Mouse (Mus musculus): ENCODE results near the gene Ivl. TPM values are rescaled to one million over a fixed set of nuclear protein-coding genes. Genes with fewer than 3 reads are reported as not detected.

Ivl gene
- polyA plus RNA-seq, 1 experiment from 2014 or later, result 0.14 TPM

DNA sequence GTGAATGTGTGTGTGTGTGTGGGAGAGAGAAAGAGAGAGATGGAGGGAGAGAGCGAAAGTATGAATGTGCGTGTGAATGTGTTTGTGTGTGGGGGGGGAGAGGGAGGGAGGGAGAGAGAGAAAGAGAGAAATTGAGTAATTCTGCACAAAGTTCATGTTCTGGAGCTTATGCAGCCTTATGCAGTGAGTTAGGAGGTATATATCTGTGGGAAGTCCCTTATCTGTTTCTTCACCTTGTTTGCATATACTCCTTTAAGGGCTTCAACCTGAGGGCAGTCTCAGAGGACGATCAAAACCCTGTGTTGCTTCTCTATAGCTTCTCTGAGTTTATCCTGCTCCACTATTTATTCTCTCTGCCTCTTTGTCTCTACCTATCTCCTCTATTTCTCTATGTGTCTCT, 13.7 kb upstream of the Ivl start:
- H3K27me3 ChIP-seq (ENCODE audit: control insufficient read depth, insufficient read depth, low read length), result no peaks in the 10 kb centered on the region

DNA sequence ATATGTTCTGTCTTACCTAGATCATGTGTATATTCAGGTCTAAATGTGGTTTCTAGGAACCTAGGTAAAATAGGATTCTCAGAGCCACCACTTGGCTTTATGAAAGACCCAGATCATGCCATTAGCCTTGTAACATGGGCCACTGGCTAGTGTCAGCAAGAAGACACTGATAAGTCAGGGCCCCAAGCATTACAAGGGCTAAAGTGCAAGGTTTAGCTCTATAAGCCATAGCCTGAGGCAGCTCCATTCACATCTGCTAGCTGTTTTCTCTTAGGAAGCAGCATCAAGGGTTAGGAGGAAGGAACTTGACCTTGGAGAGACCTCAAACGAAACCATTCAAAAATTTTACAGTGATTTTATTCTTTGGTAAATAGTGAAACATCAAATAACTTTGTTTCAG, 11.5 kb upstream of the Ivl start:
- H3K9ac ChIP-seq (ENCODE audit: low read length), result no peak overlapping the region
- no peaks in the 10 kb centered on the region for H3K4me1 ChIP-seq (ENCODE audit: control insufficient read depth, insufficient read depth, low read length)
- no peaks in the 10 kb centered on the region for H3K36me3 ChIP-seq (ENCODE audit: control insufficient read depth, insufficient read depth)
- 49% methylated on average over 1 of the region's 1 CpGs for WGBS
- H3K27ac ChIP-seq (ENCODE audit: low read length), result no peak overlapping the region
- no peaks in the 10 kb centered on the region for H3K27me3 ChIP-seq (ENCODE audit: control insufficient read depth, insufficient read depth, low read length)
- H3K4me2 ChIP-seq (ENCODE audit: low read depth, low read length), result no peak overlapping the region
- H3K4me3 ChIP-seq (ENCODE audit: low read length), result no peak overlapping the region
- ATAC-seq (replicated peaks; ENCODE audit: extremely low read depth, insufficient read depth, low FRiP score), result no peak
- H3K9me3 ChIP-seq (replicated peaks; ENCODE audit: control insufficient read depth, low read length), result no peaks in the 10 kb centered on the region

More for the DNA sequence above, 13.7 kb upstream of the Ivl start:
- Histone ChIP-seq H3K9ac (ENCODE audit: low read length) (no peak overlapping the region), H3K4me3 (ENCODE audit: low read length) (no peak overlapping the region), H3K36me3 (ENCODE audit: control insufficient read depth, insufficient read depth) (no peaks in the 10 kb centered on the region), H3K4me1 (ENCODE audit: control insufficient read depth, insufficient read depth, low read length) (no peaks in the 10 kb centered on the region), H3K27ac (ENCODE audit: low read length) (no peak overlapping the region), H3K9me3 (replicated peaks; ENCODE audit: control insufficient read depth, low read length) (no peaks in the 10 kb centered on the region), H3K4me2 (ENCODE audit: low read depth, low read length) (no peak overlapping the region)
- 77% methylated on average over 3 of the region's 3 CpGs for WGBS
- ATAC-seq (replicated peaks; ENCODE audit: extremely low read depth, insufficient read depth, low FRiP score), result no peak

DNA sequence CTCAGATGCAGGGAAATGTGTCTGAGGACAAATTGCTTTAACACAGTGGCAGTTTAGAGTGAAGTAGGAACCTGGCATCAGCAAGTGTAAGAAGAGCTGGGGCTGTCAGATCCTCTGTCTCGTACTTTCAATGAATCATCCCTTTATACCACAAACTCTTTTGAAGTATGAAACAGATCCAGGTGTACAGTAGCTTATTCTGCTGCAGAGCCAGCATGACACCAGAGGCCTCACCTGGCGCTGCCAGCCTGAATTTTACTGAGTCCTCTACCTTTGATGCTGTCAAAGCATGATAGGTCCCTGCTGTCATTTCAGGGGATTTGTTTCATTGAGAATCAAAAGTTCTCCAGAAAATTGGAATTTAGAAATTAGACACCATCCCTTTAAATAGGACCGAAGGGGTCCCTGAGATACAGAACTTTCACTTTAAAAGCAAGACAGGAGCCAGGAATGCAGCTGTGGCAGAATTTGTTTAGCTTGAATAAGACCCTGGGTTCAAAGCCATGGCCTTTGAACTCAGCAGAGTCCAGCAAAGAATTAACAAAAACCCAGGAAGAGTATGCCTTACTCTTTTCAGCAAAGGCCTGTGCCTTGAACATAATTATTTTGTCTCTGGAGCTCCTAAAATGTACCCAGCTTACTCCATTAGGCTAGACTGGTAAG, 9.8 kb upstream of the Ivl start:
- no peak overlapping the region for H3K27ac ChIP-seq (ENCODE audit: low read length)
- H3K4me1 ChIP-seq (ENCODE audit: control insufficient read depth, insufficient read depth, low read length), result no peaks in the 10 kb centered on the region
- no peak overlapping the region for H3K4me3 ChIP-seq (ENCODE audit: low read length)
- H3K36me3 ChIP-seq (ENCODE audit: control insufficient read depth, insufficient read depth), result no peaks in the 10 kb centered on the region
- no peak for ATAC-seq (replicated peaks; ENCODE audit: extremely low read depth, insufficient read depth, low FRiP score)
- no peak overlapping the region for H3K4me2 ChIP-seq (ENCODE audit: low read depth, low read length)
- H3K9me3 ChIP-seq (replicated peaks; ENCODE audit: control insufficient read depth, low read length), result no peaks in the 10 kb centered on the region
- no peaks in the 10 kb centered on the region for H3K27me3 ChIP-seq (ENCODE audit: control insufficient read depth, insufficient read depth, low read length)
- no peak overlapping the region for H3K9ac ChIP-seq (ENCODE audit: low read length)
- WGBS, result 72% methylated on average over 3 of the region's 3 CpGs

DNA sequence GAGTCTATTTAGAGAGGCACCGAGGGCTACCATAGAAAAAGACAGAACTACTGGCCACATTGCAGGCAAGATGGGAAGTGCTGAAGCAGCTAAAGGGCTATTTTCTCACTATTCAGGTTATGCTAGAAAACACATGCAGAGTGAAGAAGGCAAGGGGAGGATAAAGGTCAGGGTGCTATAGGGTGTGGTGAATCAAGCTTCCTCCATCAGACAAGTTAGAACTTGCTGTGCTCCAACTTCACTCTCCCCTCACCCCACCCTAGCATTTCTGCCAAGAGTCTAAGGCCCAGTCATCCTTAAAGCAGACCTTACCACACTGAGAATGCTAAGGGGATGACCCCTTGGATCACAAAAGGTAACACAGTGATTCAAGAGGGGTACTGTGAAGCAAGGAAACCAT, 6.0 kb upstream of the Ivl start:
- H3K36me3 ChIP-seq (ENCODE audit: control insufficient read depth, insufficient read depth), result no peaks in the 10 kb centered on the region
- no peak overlapping the region for H3K4me3 ChIP-seq (ENCODE audit: low read length)
- no peak overlapping the region for H3K4me2 ChIP-seq (ENCODE audit: low read depth, low read length)
- ATAC-seq (replicated peaks; ENCODE audit: extremely low read depth, insufficient read depth, low FRiP score), result no peak
- 82% methylated on average over 1 of the region's 1 CpGs for WGBS
- no peaks in the 10 kb centered on the region for H3K27me3 ChIP-seq (ENCODE audit: control insufficient read depth, insufficient read depth, low read length)
- H3K9ac ChIP-seq (ENCODE audit: low read length), result no peak overlapping the region
- no peak overlapping the region for H3K27ac ChIP-seq (ENCODE audit: low read length)
- no peaks in the 10 kb centered on the region for H3K4me1 ChIP-seq (ENCODE audit: control insufficient read depth, insufficient read depth, low read length)
- H3K9me3 ChIP-seq (replicated peaks; ENCODE audit: control insufficient read depth, low read length), result no peaks in the 10 kb centered on the region

DNA sequence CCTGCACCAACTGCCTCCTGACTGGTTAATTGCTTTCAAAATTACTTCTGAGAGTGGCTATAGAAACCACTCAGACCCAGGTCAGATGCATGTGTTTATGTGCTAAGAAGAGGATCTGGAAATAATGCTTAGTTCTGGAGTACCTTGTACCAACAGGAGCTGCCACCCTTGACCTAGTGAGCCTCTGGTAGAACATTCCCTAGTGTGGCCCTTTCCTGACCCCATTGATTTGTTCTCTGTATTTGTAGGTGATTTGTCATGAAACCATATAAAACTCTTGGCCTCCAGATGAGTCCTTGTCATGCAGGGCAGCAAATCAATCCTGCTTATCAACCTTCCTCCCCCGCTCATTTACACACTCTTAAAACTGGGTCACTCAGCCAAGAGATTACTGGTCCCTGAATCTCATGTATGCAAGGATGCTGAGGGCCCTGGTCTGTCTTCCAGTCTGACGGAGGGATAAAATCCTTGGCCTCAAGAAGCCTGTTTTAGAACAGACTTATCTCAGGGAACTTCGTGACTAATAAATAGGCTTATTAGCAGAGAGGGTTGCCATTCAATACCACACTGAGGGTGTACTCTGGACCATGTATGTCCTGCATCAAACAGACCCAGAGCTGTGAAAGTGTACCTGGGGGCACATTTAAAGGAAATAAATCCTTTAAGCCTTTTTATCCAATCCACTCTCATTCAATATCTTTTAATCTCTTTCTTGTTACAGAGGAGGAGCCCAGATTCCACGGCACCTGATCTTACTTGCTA, 5.3 kb upstream of the Ivl start:
- Histone ChIP-seq H3K4me1 (ENCODE audit: control insufficient read depth, insufficient read depth, low read length) (no peaks in the 10 kb centered on the region), H3K4me2 (ENCODE audit: low read depth, low read length) (no peak overlapping the region), H3K9ac (ENCODE audit: low read length) (no peak overlapping the region), H3K9me3 (replicated peaks; ENCODE audit: control insufficient read depth, low read length) (no peaks in the 10 kb centered on the region), H3K27ac (ENCODE audit: low read length) (no peak overlapping the region), H3K36me3 (ENCODE audit: control insufficient read depth, insufficient read depth) (no peaks in the 10 kb centered on the region), H3K4me3 (ENCODE audit: low read length) (no peak overlapping the region), H3K27me3 (ENCODE audit: control insufficient read depth, insufficient read depth, low read length) (no peaks in the 10 kb centered on the region)
- ATAC-seq (replicated peaks; ENCODE audit: extremely low read depth, insufficient read depth, low FRiP score), result no peak
- WGBS, result 58% methylated on average over 4 of the region's 4 CpGs

DNA sequence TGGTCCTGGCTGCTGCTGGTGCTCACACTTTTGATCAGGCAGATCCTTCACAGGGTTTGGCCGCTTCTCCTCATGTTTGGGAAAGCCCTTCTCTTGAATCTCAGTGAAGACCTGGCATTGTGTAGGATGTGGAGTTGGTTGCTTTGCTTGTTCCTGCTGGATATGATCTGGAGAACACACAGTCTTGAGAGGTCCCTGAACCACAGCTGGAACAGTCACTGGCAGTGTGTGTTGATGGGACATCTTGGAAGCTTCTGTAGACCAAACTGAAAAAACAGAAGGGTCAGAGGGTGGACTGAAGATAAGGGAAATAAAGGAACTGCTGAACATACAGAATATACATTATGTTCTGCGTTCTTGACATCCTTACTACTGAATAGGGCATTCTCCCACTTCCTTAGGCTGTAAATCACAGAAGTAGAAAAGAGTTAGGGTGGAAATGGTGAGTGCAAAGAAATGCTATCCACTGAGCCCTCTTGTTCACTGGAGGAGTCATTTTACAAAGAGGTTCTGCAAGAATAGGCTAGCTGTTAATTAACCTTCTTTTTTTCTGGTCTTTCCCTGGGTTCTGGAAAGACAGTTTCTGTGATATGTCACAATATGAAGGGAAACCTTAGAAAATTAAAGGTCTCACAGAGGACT, 900 bp downstream of the Ivl start:
- ATAC-seq (replicated peaks; ENCODE audit: extremely low read depth, insufficient read depth, low FRiP score), result no peak

DNA sequence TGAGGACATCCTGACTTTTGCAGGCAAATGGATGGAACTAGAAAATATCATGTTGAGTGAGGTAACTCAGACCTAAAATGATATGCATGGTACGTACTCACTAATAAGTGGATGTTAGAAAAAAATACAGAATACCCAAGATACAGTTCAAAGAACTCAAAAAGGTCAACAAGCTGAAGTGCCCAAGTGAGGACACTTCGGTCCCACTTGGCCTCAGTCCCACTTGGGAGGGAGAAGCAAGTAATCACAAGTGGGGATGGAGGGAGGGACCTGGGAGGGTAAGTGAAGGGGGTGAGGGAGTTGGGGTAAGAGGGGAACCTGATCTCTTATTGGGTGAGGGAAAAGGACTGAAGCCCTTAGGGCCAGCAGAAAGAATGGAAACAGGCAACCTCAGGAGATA, 4.8 kb downstream of the Ivl start:
- no peaks in the 10 kb centered on the region for H3K27me3 ChIP-seq (ENCODE audit: control insufficient read depth, insufficient read depth, low read length)
- H3K27ac ChIP-seq (ENCODE audit: low read length), result no peak overlapping the region
- ATAC-seq (replicated peaks; ENCODE audit: extremely low read depth, insufficient read depth, low FRiP score), result no peak
- no peaks in the 10 kb centered on the region for H3K36me3 ChIP-seq (ENCODE audit: control insufficient read depth, insufficient read depth)
- H3K4me3 ChIP-seq (ENCODE audit: low read length), result no peak overlapping the region
- H3K9me3 ChIP-seq (replicated peaks; ENCODE audit: control insufficient read depth, low read length), result no peaks in the 10 kb centered on the region
- 69% methylated on average over 2 of the region's 2 CpGs for WGBS
- H3K4me1 ChIP-seq (ENCODE audit: control insufficient read depth, insufficient read depth, low read length), result no peaks in the 10 kb centered on the region
- no peak overlapping the region for H3K9ac ChIP-seq (ENCODE audit: low read length)
- no peak overlapping the region for H3K4me2 ChIP-seq (ENCODE audit: low read depth, low read length)

More for the DNA sequence above, 900 bp downstream of the Ivl start:
- Histone ChIP-seq H3K36me3 (ENCODE audit: control insufficient read depth, insufficient read depth) (no peaks in the 10 kb centered on the region), H3K9ac (ENCODE audit: low read length) (no peak overlapping the region), H3K9me3 (replicated peaks; ENCODE audit: control insufficient read depth, low read length) (no peaks in the 10 kb centered on the region), H3K27me3 (ENCODE audit: control insufficient read depth, insufficient read depth, low read length) (no peaks in the 10 kb centered on the region), H3K4me1 (ENCODE audit: control insufficient read depth, insufficient read depth, low read length) (no peaks in the 10 kb centered on the region), H3K4me2 (ENCODE audit: low read depth, low read length) (no peak overlapping the region), H3K4me3 (ENCODE audit: low read length) (no peak overlapping the region), H3K27ac (ENCODE audit: low read length) (no peak overlapping the region)
- 47% methylated on average over 2 of the region's 2 CpGs for WGBS

DNA sequence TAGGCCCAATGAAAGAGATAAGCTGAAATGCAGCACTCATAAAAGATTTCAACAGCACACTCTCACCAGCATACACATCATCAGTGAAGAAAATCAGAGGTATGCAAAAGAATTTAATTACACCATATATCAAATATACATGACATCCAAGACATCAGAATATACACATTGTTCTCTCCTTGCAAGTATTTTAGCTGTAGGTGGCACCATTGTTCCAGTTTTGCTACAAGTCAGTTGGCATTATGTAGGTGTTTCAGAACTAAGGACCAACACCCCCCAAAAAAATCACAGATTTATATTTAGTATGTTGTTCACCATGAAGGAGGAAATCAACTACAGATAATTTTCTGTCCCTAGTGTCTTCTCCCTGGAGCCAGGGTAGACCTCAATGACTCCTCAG, 8.1 kb downstream of the Ivl start:
- Histone ChIP-seq H3K36me3 (ENCODE audit: control insufficient read depth, insufficient read depth) (no peaks in the 10 kb centered on the region), H3K9ac (ENCODE audit: low read length) (no peak overlapping the region), H3K4me2 (ENCODE audit: low read depth, low read length) (no peak overlapping the region), H3K9me3 (replicated peaks; ENCODE audit: control insufficient read depth, low read length) (no peaks in the 10 kb centered on the region), H3K4me1 (ENCODE audit: control insufficient read depth, insufficient read depth, low read length) (no peaks in the 10 kb centered on the region), H3K4me3 (ENCODE audit: low read length) (no peak overlapping the region), H3K27me3 (ENCODE audit: control insufficient read depth, insufficient read depth, low read length) (no peaks in the 10 kb centered on the region), H3K27ac (ENCODE audit: low read length) (no peak overlapping the region)
- no peak for ATAC-seq (replicated peaks; ENCODE audit: extremely low read depth, insufficient read depth, low FRiP score)

DNA sequence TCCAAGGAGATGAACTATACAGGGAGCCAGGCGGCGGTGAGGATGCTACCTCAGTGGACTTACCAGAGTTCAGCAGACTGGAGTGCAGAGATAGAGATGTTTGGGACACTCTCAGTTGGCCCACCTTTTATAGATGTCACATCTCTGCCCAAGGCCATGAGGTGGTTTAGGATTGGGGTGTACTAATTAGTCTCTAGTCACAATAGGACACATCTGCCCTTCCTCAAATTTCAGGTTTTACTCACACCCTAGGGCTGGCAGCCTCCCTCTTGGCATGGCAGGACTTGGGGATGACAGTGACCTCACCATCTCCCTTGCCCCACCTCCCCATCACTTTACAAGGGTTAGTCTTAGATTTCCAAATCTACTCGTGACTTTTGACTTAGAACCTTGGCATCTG, 39.1 kb downstream of the Ivl start, which contains the start of gene 2310046K23Rik:
TSS of gene 2310046K23Rik (minus strand) at position 101 of the 400 bp plus-strand sequence.
- no peak within 1 kb of the TSS for H3K4me3 ChIP-seq (ENCODE audit: low read length)
- no peaks in the 10 kb centered on the region for H3K27me3 ChIP-seq (ENCODE audit: control insufficient read depth, insufficient read depth, low read length)
- no peak within 1 kb of the TSS for H3K4me2 ChIP-seq (ENCODE audit: low read depth, low read length)
- WGBS, result 78% methylated on average over 3 of the region's 3 CpGs
- H3K9me3 ChIP-seq (replicated peaks; ENCODE audit: control insufficient read depth, low read length), result no peaks in the 10 kb centered on the region
- no peaks in the 10 kb centered on the region for H3K4me1 ChIP-seq (ENCODE audit: control insufficient read depth, insufficient read depth, low read length)
- no peak within 1 kb of the TSS for H3K27ac ChIP-seq (ENCODE audit: low read length)
- no peak for ATAC-seq (replicated peaks; ENCODE audit: extremely low read depth, insufficient read depth, low FRiP score)
- H3K36me3 ChIP-seq (ENCODE audit: control insufficient read depth, insufficient read depth), result no peaks in the 10 kb centered on the region
- H3K9ac ChIP-seq (ENCODE audit: low read length), result no peak within 1 kb of the TSS

Data from heart, embryonic 16.5 days (tissue).